Mouse (Mus musculus) fibroblast of lung, adult 2 months (primary cell): Measurements from ENCODE around the gene Cabp7.
"Not testable (repeated sequence)": the region's sequence is repeated elsewhere in the genome, so short reads cannot be mapped to it uniquely, and the experiment has no call there.

Experiments
- DNase-seq: peaks from one replicate; pipeline ENCODE4 v3.0.0-alpha.2; 2011; ENCODE audit warnings: low read depth

Gene Cabp7

GRCm38 (mm10) chr11:4747285-4747684, 707 bp upstream of the Cabp7 start:
- no peak for DNase-seq

- no peak for DNase-seq
Measured at GRCm38 (mm10) chr11:4745969-4746368, 609 bp downstream of the Cabp7 start.

- no peak for DNase-seq
Measured at GRCm38 (mm10) chr11:4744691-4745090, 1.9 kb downstream of the Cabp7 start.

GRCm38 (mm10) chr11:4740785-4741184, 5.8 kb downstream of the Cabp7 start:
- DNase-seq, result no peak

GRCm38 (mm10) chr11:4738719-4739118, 7.9 kb downstream of the Cabp7 start:
- no peak for DNase-seq

- no peak for DNase-seq
Measured at GRCm38 (mm10) chr11:4737682-4738081, 8.9 kb downstream of the Cabp7 start.

- DNase-seq, result no peak
Measured at GRCm38 (mm10) chr11:4736355-4736754, 10.2 kb downstream of the Cabp7 start.

- no peak for DNase-seq
Measured at GRCm38 (mm10) chr11:4734179-4734578, 12.4 kb downstream of the Cabp7 start.

GRCm38 (mm10) chr11:4731781-4732180, 14.8 kb downstream of the Cabp7 start:
- no peak for DNase-seq

GRCm38 (mm10) chr11:4730913-4731312, 15.7 kb downstream of the Cabp7 start:
- no peak for DNase-seq

GRCm38 (mm10) chr11:4730096-4730495, 16.5 kb downstream of the Cabp7 start:
- DNase-seq, result no peak

- no peak for DNase-seq
Measured at GRCm38 (mm10) chr11:4729603-4730002, 17.0 kb downstream of the Cabp7 start.

GRCm38 (mm10) chr11:4721728-4722127, 24.9 kb downstream of the Cabp7 start:
- no peak for DNase-seq

- DNase-seq, result no peak
Measured at GRCm38 (mm10) chr11:4720900-4721580, 25.5 kb downstream of the Cabp7 start.

- DNase-seq, result no peak
Measured at GRCm38 (mm10) chr11:4720393-4720792, 26.2 kb downstream of the Cabp7 start.

GRCm38 (mm10) chr11:4719961-4720360, 26.6 kb downstream of the Cabp7 start:
- no peak for DNase-seq

- DNase-seq, result no peak
Measured at GRCm38 (mm10) chr11:4718548-4718947, 28.0 kb downstream of the Cabp7 start.

GRCm38 (mm10) chr11:4716530-4717236, 29.9 kb downstream of the Cabp7 start:
- DNase-seq, result no peak

GRCm38 (mm10) chr11:4715596-4715995, 31.0 kb downstream of the Cabp7 start:
- DNase-seq, result no peak

- DNase-seq, result no peak
Measured at GRCm38 (mm10) chr11:4714727-4715126, 31.9 kb downstream of the Cabp7 start.

- DNase-seq, result no peak
Measured at GRCm38 (mm10) chr11:4712822-4713221, 33.8 kb downstream of the Cabp7 start.

- not testable (repeated sequence) for DNase-seq
Measured at GRCm38 (mm10) chr11:4710188-4710587, 36.4 kb downstream of the Cabp7 start.

- no peak for DNase-seq
Measured at GRCm38 (mm10) chr11:4705178-4705577, 41.4 kb downstream of the Cabp7 start.
